Mouse (Mus musculus): Measurements from ENCODE around the gene Daam2. TPM values are rescaled to one million over a fixed set of nuclear protein-coding genes. Genes with fewer than 3 reads are reported as not detected.

The Daam2 gene
- total RNA-seq, 2 experiments from 2014 or later = not detected

Other genes with a start within 250 kb of the Daam2 start
- 36.2 and 50.2 TPM in 2 replicates for gene Mocs1, start 136.0 kb downstream of the Daam2 start, total RNA-seq (2014; fragmentation: Nextera tagmentation)
- 8.9 and 9.4 TPM in 2 replicates for gene Mocs1, start 136.0 kb downstream of the Daam2 start, total RNA-seq (2017)
- gene Kif6, start 50.8 kb upstream of the Daam2 start, total RNA-seq (2014; fragmentation: Nextera tagmentation) = not detected in 2 replicates
- not detected in 2 replicates for gene Kif6, start 50.8 kb upstream of the Daam2 start, total RNA-seq (2017)